Mouse (Mus musculus): ENCODE measurements around the gene Fam19a1.
A peak's percentile ranks its signal among the peaks of the same experiment; 100 is the strongest.

The Fam19a1 gene

DNA sequence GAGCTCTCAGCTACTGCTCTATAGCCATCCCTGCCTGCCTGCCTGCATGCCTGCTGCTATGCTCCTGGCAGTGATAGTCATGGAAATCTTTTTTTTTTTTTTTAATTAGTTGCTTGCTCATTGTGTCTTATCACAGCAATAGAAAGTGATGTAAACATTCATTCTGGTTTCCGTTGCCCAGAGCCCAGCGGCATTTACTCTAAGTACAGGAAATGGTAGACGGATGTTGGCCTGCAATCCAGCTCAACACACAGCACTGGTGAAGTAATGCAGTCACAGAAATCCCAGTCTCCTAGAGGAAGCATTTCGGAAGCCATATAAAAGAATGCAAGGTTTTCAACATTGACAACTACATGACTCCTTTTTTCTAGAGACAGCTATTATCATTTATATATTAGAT lies 153.5 kb downstream of the Fam19a1 start:
- no peak for DNase-seq

DNA sequence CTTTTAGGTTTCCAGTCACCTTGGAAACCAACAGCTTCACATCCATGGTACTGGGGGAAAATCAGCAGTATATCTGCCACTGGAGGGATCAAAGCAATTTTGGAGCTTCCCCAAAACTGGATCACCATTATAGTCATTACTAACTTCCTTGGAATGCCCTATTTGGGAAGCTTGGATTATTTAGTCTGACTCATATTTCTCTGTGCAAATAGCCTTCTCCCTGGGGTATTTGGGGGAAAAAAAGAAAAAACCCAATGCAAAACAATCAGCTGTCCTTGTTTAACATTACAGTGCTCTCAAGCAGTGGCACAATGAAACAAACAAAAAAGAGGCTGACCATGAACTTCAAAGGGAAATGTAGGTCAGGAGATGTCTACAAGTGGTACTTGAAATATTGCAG lies 155.8 kb downstream of the Fam19a1 start:
- DNase-seq = no peak

DNA sequence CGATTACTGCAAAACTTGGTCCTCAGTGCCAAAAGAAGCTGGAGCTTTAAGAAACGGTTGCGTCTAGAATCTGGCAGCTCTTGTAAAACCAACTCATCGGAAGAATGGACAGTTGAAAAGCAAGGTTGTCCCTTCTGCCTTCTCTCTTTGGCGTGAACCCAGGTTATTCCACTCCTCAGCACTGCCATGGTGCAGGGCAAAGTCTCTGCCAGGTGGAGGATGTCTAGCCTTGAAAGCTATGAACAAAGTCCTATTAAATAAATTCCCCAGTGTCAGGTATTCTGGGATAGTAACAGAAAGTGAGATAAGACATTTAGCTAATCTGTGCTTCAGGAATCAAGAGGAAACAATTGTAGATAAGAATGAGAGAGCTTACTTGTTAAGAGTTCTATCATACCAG lies 157.5 kb downstream of the Fam19a1 start:
- DNase-seq = no peak

DNA sequence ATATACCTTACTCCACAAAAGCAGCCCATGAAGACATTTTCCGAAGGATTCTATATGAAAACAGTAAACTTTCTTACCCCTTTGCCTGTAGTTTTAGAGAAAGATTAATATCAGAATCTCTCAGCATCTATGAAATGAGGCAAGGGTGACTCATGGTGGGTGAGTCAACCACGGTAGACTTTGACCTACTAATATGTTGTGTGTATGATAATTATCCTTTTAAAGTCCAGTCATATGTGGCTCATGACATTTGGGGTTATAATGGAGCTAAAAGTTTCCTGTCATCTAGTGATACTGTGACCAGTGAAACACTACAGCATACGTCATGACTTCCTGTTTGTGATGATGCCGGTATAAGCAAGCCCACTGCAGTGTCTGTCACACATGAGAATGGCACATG lies 170.8 kb downstream of the Fam19a1 start:
- no peak for DNase-seq

DNA sequence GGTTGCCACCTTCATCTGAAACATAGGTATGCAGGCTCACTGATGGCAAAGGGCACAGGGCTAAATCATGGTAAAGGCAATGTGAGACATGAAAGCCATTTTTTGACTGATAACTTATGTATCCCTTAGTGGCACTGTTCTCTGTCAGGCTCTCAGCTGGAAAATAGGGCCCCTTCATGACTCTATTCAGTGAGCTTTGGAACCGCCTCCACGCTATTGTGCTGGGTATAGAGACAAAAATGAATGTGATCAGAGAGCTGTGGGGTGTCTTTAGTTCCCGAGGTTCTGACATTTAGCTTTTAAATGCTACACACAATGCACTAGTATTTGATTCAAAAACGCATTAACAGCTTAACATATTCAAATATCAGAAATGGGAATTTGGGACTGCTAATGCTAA lies 171.6 kb downstream of the Fam19a1 start:
- DNase-seq = no peak

DNA sequence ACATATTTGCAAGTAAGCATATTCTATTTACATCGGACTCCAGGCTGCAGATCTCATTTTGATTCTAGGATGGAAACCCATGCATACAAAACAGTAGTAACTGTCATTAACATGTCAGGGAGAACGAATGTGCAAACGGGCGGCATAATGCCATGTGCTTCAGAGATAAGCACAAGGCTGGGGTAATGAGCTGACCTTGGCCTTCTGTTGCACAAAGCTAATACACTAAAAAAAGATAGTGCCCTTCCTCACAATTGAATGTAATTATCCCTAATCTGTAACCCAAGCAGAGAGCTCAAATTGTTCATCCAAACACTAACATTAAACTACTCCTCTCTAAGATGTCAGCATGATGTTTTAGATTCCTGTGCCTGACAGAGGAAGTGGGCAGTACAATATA lies 173.3 kb downstream of the Fam19a1 start:
- DNase-seq = no peak

DNA sequence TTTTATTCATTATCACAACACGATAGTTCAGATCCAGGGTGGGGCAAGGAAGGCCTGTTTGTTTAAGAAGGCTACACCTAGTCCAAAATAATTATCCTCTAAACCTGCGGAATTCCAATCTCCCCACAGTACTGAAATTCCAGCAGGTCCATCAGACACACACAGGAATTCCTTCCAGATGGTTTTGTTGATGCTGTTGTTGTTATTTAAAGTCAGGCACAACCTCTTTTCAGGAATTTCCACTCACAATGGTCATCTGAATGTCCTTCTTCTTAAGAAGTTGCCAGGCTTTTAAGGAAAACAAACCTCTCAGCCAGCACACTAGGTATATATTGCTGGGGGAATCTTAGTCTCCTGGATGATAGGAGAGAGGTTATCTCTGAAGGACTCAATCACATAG lies 174.4 kb downstream of the Fam19a1 start:
- no peak for DNase-seq

DNA sequence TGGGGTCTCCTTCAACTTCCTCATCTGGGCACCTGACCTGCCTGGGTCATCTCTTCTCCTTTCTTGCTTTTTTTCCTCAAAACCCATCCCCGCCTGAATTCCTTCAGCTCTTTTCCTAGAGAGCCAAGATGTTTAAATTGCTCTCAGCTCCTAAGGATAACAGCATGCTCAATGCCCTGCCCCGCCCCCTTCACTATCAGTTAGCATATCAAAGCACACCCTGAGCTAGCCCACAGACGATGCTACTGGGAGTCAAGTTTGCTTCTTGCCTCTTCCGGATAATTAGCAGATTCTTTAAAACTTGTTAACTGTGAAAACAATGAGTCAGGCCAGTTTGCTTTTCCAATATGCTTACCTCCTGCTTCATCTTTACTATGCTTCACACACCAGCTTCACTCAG lies 176.7 kb downstream of the Fam19a1 start:
- no peak for DNase-seq

DNA sequence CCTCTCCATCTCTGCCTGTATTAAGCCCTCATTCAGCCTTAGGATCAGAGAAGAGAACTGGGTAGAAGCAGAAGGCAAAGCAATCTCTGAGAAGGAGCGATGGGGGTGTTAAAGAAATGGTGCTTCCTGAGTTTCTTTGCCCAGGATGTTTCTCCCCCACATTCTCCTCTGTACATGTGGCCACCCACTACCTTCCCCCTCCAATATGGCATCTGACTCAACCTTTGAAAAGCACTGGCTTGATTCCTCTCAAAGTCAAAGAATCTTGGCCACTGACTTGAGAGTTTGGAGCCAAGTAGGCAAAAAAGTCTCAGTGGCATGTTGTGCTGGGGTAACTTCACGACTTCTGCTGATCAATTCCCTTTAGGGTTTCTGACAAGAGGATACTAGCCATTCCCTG lies 234.5 kb downstream of the Fam19a1 start:
- no peak for DNase-seq

DNA sequence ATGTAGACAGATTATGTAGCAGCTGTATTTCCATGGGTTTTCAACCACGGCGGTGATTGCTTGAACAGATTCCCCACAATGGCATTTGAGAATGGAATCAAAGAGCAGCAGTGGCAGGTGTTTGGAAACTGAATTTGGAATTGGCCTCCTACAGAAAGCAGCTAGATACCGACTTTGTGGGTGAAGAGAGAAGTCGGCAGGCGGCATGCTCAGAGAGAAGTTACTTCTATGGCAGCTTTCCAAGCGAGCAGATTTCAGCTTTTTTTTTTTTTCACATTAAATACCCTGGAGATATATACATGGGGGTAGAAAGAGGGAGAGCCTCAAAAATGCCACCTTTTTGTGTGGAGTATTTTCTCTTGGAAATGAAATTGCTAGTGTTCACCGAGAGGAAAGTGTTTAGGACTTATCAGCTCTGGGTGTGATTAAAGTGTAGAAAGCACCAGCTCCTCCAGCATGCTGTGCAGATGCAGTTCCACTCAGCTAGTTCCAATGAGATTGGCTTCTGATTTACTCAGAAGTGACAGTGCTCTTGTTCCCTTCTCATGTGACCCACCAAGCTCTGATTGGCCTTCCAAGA lies 236.6 kb downstream of the Fam19a1 start:
- no peak for DNase-seq

DNA sequence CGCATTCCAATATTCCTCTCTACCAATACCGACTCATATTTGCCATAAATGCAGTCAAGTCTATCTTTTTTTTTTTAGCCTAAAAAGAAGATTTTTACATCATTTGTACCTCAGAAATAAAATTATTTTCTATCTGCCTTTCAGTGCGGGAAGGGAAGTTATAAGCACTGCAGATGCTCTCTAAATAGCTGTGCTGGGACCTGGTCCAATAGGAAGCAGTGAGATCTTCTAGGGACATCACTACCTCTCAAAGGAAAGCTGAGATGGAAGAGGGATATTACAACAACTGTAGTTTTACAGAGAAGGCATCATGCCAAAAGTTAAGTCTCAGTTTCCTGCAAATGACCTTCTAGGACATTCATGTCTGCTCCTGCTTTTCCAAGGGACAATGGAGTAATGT lies 256.6 kb downstream of the Fam19a1 start:
- DNase-seq = no peak

DNA sequence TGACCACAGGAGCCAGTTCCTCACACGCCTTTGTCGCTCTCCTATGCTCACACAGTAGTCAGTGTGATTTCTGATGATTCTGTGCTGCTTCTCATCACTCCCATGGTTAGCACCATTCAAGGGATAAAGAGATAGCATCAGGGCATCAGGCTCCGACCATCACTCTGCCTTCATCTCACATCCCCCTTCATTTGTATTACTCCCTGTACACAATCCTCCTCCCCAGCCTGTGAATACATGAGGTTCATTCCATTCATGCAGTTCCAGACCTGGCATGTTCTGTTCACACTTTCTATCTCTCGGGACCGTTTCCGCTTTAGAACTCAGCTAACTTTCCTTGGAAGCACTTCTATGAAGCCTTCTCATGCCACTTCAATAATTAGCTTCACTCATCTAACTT lies 259.9 kb downstream of the Fam19a1 start:
- no peak for DNase-seq

DNA sequence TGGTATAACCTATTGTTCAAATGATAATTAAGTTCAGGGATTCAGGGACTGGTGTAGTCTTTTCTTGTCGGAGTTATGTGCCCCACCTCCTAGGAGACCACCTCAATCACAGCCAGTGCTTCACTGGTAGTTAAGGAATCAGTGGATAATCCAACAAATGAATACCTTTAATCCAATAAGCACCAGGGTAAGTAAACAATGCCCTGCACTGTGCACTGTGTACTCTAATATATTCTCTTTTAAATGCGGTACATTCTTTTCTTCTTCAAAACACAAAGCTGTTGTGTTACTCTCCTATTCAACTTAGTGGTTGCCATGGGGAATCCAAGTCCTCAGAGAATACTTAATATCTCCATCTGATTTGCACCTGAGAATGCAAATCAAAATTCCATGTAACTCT lies 260.3 kb downstream of the Fam19a1 start:
- DNase-seq = no peak

DNA sequence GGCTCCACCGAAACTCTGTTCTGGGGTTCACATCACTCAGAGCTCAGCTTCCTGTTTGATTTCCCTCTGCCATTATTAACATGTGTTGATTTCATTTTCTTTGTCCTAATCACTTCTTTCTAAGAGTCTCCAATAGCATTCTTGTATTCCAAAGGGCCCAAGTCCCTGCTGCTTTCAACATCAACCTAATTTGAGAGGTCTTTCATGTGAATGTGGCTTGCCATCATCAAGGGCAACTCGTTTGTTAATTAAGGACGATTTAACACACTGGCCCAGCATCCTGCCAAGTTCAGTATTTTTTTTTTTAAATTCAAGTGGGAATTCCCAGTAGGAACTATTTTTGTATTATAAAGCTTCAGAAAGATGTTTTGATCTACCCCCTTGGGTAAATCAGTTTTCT lies 263.8 kb downstream of the Fam19a1 start:
- no peak for DNase-seq

DNA sequence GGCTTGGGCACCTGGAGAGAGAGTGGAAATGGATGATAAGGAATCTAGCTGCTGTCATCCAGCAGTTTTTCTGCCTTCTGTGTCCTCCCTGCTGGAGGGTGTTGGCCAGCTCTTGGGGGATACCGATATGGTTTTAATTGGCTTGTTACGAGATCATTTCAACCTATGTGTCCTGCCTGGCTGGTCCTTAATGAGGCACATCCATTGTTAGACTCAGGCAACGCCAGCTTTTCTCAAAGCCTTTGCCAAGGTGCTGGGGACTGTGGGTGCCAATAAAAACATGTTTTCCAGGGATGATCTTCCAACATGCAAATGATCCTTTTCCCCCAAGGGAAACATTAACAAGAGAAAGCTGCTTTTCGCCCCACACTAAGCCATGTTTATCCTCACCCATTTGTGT lies 266.3 kb downstream of the Fam19a1 start:
- peak; percentile 1 to 25 for DNase-seq

DNA sequence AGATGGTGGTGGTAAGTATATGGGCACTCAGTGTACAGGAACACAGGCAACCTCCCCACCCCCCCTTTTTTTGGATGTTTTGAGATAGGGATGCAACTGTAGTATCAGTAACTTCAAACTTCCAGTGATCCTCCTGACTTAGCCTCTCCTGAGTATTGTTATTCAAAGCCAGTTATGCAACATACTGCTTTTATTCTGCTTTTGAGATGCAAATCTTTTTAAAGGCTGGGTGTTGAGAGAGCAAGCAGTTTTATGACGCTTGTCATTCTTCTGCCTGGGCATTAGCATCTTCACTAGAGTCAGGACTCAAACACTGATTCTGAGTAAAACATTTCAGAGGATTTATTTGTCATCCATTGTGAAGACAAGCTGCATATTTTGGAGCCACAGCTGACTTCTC lies 271.5 kb downstream of the Fam19a1 start:
- no peak for DNase-seq

DNA sequence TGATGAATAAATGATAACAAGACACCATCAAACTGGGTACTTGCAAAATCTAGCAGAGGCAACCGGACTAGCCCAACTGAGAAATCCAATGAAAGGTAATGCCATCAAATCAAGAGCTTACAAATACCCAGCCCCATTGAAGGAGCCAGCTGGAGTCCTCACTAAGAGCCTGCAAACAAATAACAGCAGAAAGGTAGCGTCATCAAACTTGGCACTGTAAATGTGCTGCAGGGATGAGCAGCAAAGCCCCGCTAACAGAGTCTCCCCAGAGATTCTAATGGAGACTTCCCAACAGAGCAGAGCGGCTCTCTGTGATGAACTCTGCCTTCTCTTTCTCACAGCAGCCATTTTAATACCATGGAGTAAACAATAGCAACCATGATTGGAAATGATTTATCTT lies 305.9 kb downstream of the Fam19a1 start:
- no peak for DNase-seq

DNA sequence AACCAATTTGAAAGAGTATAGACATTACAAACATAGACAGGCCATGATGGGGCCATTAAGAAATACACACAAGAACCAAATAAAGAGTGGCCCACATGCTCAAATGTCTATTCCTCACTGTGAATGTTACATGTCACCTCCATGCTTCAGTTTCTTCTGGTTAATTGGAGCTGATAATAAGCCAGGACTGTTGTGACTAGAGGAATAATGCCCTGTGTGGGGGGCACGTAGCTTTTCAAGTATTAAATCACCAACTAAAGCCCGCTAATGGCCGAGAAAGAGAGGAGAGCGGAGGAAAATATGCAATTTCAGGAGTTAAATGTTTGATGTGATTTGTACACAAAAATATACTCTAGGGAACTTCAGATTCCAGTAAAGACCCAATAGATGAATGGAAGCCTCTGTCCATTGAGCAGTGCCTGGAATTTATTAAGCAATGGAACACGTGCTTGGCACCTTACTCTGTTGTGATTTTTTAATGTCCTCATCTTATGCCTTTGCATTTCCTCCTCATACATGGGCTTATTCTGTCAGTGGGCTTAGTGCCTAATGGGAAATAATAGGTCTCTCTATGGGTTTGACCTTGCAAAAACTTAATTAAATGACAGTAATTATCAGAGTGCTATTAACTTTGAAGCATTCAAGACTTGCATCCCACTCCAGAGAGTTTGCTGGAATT lies 306.9 kb downstream of the Fam19a1 start:
- no peak for DNase-seq

DNA sequence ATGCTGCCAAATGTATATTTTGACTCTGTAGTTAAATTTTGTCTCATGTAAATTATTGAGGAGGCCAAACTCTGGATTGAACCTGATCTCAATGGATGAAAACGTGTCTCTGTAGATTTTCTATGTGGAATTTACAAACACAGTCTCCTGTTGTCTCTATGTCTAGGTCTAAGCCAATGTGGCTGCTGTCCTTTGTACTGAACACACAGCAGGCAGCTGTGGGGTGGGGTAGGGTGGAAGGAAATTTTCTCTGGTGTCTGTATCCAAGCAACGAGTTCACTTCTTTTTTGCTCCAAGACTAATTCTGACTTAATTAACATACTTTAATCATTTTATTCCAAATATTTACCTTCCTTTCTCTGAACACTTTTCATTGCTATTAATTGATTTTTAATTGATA lies 307.6 kb downstream of the Fam19a1 start:
- no peak for DNase-seq

DNA sequence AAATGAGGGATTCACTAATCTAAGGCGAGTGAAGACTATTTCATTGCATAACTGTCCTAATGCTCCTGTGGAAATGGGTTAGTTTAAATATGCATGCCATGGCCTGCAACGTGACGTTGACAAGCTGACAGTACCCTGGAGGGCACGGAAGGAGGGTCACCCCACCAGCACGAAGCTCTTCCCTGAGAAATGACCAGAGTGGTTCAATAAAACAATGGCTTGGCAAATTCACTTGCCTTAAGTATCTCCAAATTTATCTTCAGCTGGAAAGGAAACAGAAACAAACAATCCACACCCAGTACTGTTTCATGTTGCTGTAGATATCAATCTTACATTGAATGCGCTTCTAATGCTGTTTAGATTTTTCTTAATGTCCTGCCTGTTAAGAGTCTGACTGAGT lies 316.4 kb downstream of the Fam19a1 start:
- DNase-seq = no peak

DNA sequence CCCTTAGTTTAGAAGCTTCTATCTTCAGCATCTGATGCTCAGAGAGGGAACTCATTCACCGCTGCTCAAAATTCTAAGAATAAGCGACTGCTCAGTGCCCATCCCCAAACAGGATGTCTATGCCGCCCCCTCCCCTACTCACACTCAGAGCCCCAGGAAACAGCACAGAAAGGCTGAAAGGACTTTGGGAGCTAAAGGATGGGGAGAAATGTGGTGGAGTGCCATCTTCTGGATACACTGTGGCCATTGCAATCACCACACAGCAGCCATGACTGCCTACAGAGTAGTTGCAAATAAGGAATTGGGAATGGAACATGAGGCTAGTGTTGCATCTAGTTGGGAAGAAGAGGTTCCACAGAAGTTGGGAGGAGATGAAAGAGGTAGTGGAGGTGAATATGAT lies 319.4 kb downstream of the Fam19a1 start:
- DNase-seq = no peak

DNA sequence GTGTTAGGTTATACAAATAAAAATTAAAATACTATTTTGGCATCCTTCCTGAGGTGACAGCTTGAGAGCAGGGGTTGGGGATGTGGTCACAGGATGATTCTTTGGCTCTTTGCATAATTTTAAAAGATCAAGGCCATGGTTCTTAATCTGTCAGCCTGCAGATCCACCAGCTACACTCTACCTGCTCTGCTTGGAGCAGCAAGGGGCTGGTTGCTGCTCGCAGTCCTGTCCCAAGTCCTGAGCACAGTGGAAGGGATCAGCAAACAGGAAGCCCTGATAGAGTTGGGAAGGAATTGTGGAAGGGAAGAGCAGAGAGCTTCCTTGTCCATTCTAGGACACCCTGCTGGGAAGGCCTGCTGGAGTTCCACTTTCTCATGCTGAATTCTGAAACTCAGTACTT lies 320.9 kb downstream of the Fam19a1 start:
- DNase-seq = no peak

DNA sequence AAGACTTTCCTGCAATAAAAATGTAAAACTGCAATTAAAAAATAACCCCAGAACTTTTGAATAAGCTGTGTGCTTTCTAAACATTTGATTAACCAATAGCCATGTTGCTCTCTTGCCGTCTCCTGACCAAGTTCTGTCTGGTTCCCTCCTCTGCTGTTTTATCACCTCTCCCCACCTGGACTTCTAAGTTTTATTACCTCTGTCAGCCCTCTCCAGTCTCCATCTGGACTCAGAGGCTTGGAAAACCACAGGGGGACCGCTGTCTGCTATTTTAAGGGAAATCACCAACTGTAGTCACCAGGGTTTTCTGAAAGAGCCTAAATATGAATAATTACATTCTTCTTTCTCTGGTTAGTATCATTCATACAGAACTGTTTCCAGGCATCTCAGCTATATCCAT lies 322.6 kb downstream of the Fam19a1 start:
- DNase-seq = no peak

DNA sequence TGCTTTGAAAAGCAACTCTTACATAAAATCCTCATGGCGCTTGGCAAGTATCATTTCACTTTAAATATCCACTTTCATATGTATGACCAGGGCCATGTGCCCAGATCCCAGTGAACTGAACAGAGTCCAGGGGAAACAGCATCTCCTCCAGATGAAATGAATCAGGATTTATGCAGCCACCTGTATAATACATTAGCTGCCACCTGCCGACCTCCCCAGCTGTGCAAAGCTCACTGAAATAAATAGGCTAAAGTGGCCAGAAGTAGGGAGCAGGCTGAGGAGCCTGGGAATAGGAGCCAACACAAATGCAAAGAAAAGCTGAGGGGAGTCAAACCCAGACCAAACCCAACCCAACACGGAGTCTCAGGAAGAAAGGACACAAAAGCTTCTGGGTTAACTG lies 324.9 kb downstream of the Fam19a1 start:
- DNase-seq = no peak

DNA sequence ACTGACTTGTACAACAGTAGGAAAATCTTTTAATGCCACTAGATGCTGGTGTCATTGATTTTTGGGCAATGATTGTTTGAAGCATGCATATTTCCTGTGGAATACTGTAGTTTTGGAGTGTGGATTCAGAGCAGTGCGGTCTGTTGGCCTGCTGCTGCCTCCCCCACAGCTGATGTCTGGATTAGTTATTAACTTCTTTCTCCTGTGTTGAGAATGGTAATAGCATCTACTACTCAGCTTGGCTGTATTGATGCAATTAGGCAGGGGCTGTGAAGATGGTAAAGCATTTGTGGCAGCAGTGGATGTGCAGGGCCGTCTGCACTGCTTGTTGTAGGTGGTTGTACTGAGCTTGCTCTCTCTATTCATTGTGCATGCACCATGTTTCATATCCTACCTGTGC lies 326.5 kb downstream of the Fam19a1 start:
- DNase-seq = peak; percentile 25 to 43
